In genomic region chr11:6187399-6187798, GRCm38 (mm10) we compare ENCODE assay signal across 12 mouse cellular contexts. TPM values are rescaled to one million over a fixed set of nuclear protein-coding genes. Genes with fewer than 3 reads are reported as not detected.
DNase-seq lines count a peak whose midpoint lies in the region; ATAC-seq and TF ChIP-seq lines count a peak whose summit lies in the region.
"Had no signal": no experiment of that assay in that cellular context is flagged by ENCODE, and none has a peak within 500 bp of the region (broad histone marks: within the 10 kb centered on the region; RNA-seq: fewer than 3 reads in every experiment).

No protein-coding gene starts in this region.

- H3K9ac ChIP-seq in forebrain, embryonic 15.5 days (replicated peaks) = no peak overlapping the region
- no peak overlapping the region for H3K9ac ChIP-seq in lung, embryonic 16.5 days (ENCODE audit: low read length)
- no peak overlapping the region for H3K9ac ChIP-seq in lung, postnatal 0 days (replicated peaks; ENCODE audit: low read depth)
- no peak overlapping the region for H3K9ac ChIP-seq in hindbrain, embryonic 16.5 days (ENCODE audit: low read depth, low read length)
- H3K9ac ChIP-seq: embryonic facial prominence, embryonic 12.5 days; heart, embryonic 13.5 days; liver, postnatal 0 days had no signal

- no peak for TF ChIP-seq EP300 in lung, postnatal 0 days (IDR thresholded peaks at IDR 0.05)

- H3K4me3 ChIP-seq in forebrain, embryonic 15.5 days = no peak overlapping the region
- no peak overlapping the region for H3K4me3 ChIP-seq in forebrain, embryonic 10.5 days
- H3K4me3 ChIP-seq in lung, embryonic 16.5 days (ENCODE audit: low read length) = no peak overlapping the region
- no peak overlapping the region for H3K4me3 ChIP-seq in lung, postnatal 0 days (ENCODE audit: low read depth, low read length)
- no peak overlapping the region for H3K4me3 ChIP-seq in hindbrain, embryonic 16.5 days (ENCODE audit: low read length)
- H3K4me3 ChIP-seq: embryonic facial prominence, embryonic 12.5 days; heart, embryonic 13.5 days had no signal

- no peaks in the 10 kb centered on the region for H3K27me3 ChIP-seq in forebrain, embryonic 15.5 days
- no peaks in the 10 kb centered on the region for H3K27me3 ChIP-seq in forebrain, embryonic 10.5 days (ENCODE audit: poor library complexity, severe bottlenecking)
- no peaks in the 10 kb centered on the region for H3K27me3 ChIP-seq in lung, embryonic 16.5 days (ENCODE audit: control insufficient read depth, insufficient read depth, low read depth, low read length)
- H3K27me3 ChIP-seq in lung, postnatal 0 days (replicated peaks; ENCODE audit: insufficient read depth, low read length) = no peaks in the 10 kb centered on the region
- H3K27me3 ChIP-seq in hindbrain, embryonic 16.5 days (replicated peaks; ENCODE audit: control insufficient read depth, insufficient read depth, low read length) = no peaks in the 10 kb centered on the region
- H3K27me3 ChIP-seq: embryonic facial prominence, embryonic 12.5 days; heart, embryonic 13.5 days had no signal

- peaks cover 34% of the 10 kb centered on the region for H3K4me1 ChIP-seq in forebrain, embryonic 15.5 days
- H3K4me1 ChIP-seq in forebrain, embryonic 10.5 days = 0 out of 2 replicates have a peak, but pooled peaks cover 5% of the 10 kb centered on the region
- 0 out of 2 replicates have a peak, but pooled peaks cover 6% of the 10 kb centered on the region for H3K4me1 ChIP-seq in lung, embryonic 16.5 days (replicated peaks; ENCODE audit: control insufficient read depth, insufficient read depth, low read length)
- H3K4me1 ChIP-seq in lung, postnatal 0 days (ENCODE audit: insufficient read depth, low read depth, low read length) = no peaks in the 10 kb centered on the region
- peaks cover 18% of the 10 kb centered on the region for H3K4me1 ChIP-seq in hindbrain, embryonic 16.5 days (ENCODE audit: control insufficient read depth, insufficient read depth, low read depth, low read length)

- DNase-seq in forebrain, embryonic 10.5 days (ENCODE audit: extremely low spot score, low spot score) = no peak
- DNase-seq in lung, postnatal 0 days (ENCODE audit: low spot score) = no peak
- peak; percentile 3 for DNase-seq in Muller cell, postnatal 12 days (ENCODE audit: inconsistent ontology term)
- no peak for DNase-seq in spleen, adult 18-20 months
- DNase-seq in gastrocnemius, postnatal 36 days = no peak

- no peaks in the 10 kb centered on the region for H3K9me3 ChIP-seq in forebrain, embryonic 15.5 days
- no peaks in the 10 kb centered on the region for H3K9me3 ChIP-seq in forebrain, embryonic 10.5 days
- H3K9me3 ChIP-seq in lung, embryonic 16.5 days (ENCODE audit: control insufficient read depth, low read length) = no peaks in the 10 kb centered on the region
- H3K9me3 ChIP-seq in lung, postnatal 0 days (ENCODE audit: low read length) = no peaks in the 10 kb centered on the region
- H3K9me3 ChIP-seq in hindbrain, embryonic 16.5 days (ENCODE audit: control insufficient read depth, low read length) = no peaks in the 10 kb centered on the region
- H3K9me3 ChIP-seq: embryonic facial prominence, embryonic 12.5 days; heart, embryonic 13.5 days had no signal

- H3K27ac ChIP-seq in forebrain, embryonic 15.5 days (replicated peaks) = peak overlapping the region; percentile 58
- no peak overlapping the region for H3K27ac ChIP-seq in forebrain, embryonic 10.5 days
- no peak overlapping the region for H3K27ac ChIP-seq in lung, embryonic 16.5 days (ENCODE audit: low read length)
- H3K27ac ChIP-seq in lung, postnatal 0 days (ENCODE audit: low read length) = no peak overlapping the region
- H3K27ac ChIP-seq in hindbrain, embryonic 16.5 days (ENCODE audit: low read depth, low read length) = no peak overlapping the region
- H3K27ac ChIP-seq: embryonic facial prominence, embryonic 12.5 days had no signal

- no peak for TF ChIP-seq CTCF in lung, postnatal 0 days (IDR thresholded peaks at IDR 0.05)

- intact Hi-C loops in gastrocnemius, postnatal 36 days (cut with DNase I) = loop anchor here (1.0 kb wide), 1 partner anchor 191 kb away; no protein-coding TSS in a partner anchor

- H3K4me2 ChIP-seq in forebrain, embryonic 15.5 days (replicated peaks) = no peak overlapping the region
- H3K4me2 ChIP-seq in lung, embryonic 16.5 days (ENCODE audit: low read depth, low read length) = no peak overlapping the region
- H3K4me2 ChIP-seq in lung, postnatal 0 days (replicated peaks; ENCODE audit: low read depth, low read length) = no peak overlapping the region
- no peak overlapping the region for H3K4me2 ChIP-seq in hindbrain, embryonic 16.5 days (ENCODE audit: low read length)
- H3K4me2 ChIP-seq: embryonic facial prominence, embryonic 12.5 days; heart, embryonic 13.5 days had no signal

- ATAC-seq in forebrain, embryonic 15.5 days (replicated peaks) = peak; percentile 47; the same call in 1 of the 2 replicates
- 0 out of 2 replicates have a peak, but pooled peaks have one; percentile 26 for ATAC-seq in lung, embryonic 16.5 days (ENCODE audit: low read depth)
- ATAC-seq in lung, postnatal 0 days = no peak
- peak; percentile 35 for ATAC-seq in hindbrain, embryonic 16.5 days

- WGBS in forebrain, embryonic 15.5 days = 83% methylated on average over 3 of the region's 3 CpGs
- 91% methylated on average over 3 of the region's 3 CpGs for WGBS in forebrain, embryonic 10.5 days
- 70% methylated on average over 3 of the region's 3 CpGs for WGBS in lung, embryonic 16.5 days
- 79% methylated on average over 3 of the region's 3 CpGs for WGBS in lung, postnatal 0 days
- WGBS in hindbrain, embryonic 16.5 days = 84% methylated on average over 3 of the region's 3 CpGs

- H3K36me3 ChIP-seq in forebrain, embryonic 15.5 days = peaks cover 11% of the 10 kb centered on the region; the same call in 1 of the 2 replicates
- peaks cover 58% of the 10 kb centered on the region for H3K36me3 ChIP-seq in forebrain, embryonic 10.5 days (replicated peaks)
- no peaks in the 10 kb centered on the region for H3K36me3 ChIP-seq in lung, embryonic 16.5 days (ENCODE audit: control insufficient read depth, insufficient read depth, low read length)
- peaks cover 10% of the 10 kb centered on the region; the same call in 1 of the 2 replicates for H3K36me3 ChIP-seq in lung, postnatal 0 days (ENCODE audit: insufficient read depth, low read length)
- no peaks in the 10 kb centered on the region for H3K36me3 ChIP-seq in hindbrain, embryonic 16.5 days (ENCODE audit: control insufficient read depth, insufficient read depth, low read length)

RNA-seq across cellular contexts. Expression of gene A730071L15Rik, which starts 12.4 kb away (rescaled TPM):
- 0.52 and 0.82 TPM in 2 replicates for polyA plus RNA-seq in forebrain, embryonic 15.5 days (2015; fragmentation: Nextera tagmentation; extraction: Ambion mirVana)
- polyA plus RNA-seq in forebrain, embryonic 10.5 days (2016; fragmentation: Nextera tagmentation; extraction: Ambion mirVana) = 0.57 TPM in 2 replicates
- 0.30 and 0.33 TPM in 2 replicates for polyA plus RNA-seq in lung, embryonic 16.5 days (2015; fragmentation: Nextera tagmentation; extraction: Ambion mirVana)
- 0.39 and 0.50 TPM in 2 replicates for polyA plus RNA-seq in lung, postnatal 0 days (2015; fragmentation: Nextera tagmentation; extraction: Ambion mirVana)
- 0.71 and 0.81 TPM in 2 replicates for polyA plus RNA-seq in hindbrain, embryonic 16.5 days (2015; fragmentation: Nextera tagmentation; extraction: Ambion mirVana)
- total RNA-seq in gastrocnemius, postnatal 36 days (2021) = under 1 TPM; 0.15 to 0.20 TPM
- total RNA-seq: heart, postnatal 36 days had no signal

RNA-seq across cellular contexts. Expression of gene Nudcd3, which starts 12.8 kb away (rescaled TPM):
- polyA plus RNA-seq in forebrain, embryonic 15.5 days (2015; fragmentation: Nextera tagmentation; extraction: Ambion mirVana) = 73.3 and 74.4 TPM in 2 replicates
- 56.5 and 57.3 TPM in 2 replicates for polyA plus RNA-seq in forebrain, embryonic 10.5 days (2016; fragmentation: Nextera tagmentation; extraction: Ambion mirVana)
- 36.0 and 37.0 TPM in 2 replicates for polyA plus RNA-seq in lung, embryonic 16.5 days (2015; fragmentation: Nextera tagmentation; extraction: Ambion mirVana)
- polyA plus RNA-seq in lung, postnatal 0 days (2015; fragmentation: Nextera tagmentation; extraction: Ambion mirVana) = 26.8 TPM in 2 replicates
- polyA plus RNA-seq in hindbrain, embryonic 16.5 days (2015; fragmentation: Nextera tagmentation; extraction: Ambion mirVana) = 71.5 and 71.9 TPM in 2 replicates
- 10 to 100 TPM; 58.5 to 62.8 TPM for total RNA-seq in gastrocnemius, postnatal 36 days (2021)

RNA-seq across cellular contexts. Expression of gene Npc1l1, which starts 42.5 kb away (rescaled TPM):
- polyA plus RNA-seq in forebrain, embryonic 15.5 days (2015; fragmentation: Nextera tagmentation; extraction: Ambion mirVana) = 0.04 TPM in 1 of 2 replicates, not detected in the other
- polyA plus RNA-seq in forebrain, embryonic 10.5 days (2016; fragmentation: Nextera tagmentation; extraction: Ambion mirVana) = not detected in 2 replicates
- 0.06 TPM in 1 of 2 replicates, not detected in the other for polyA plus RNA-seq in lung, embryonic 16.5 days (2015; fragmentation: Nextera tagmentation; extraction: Ambion mirVana)
- polyA plus RNA-seq in lung, postnatal 0 days (2015; fragmentation: Nextera tagmentation; extraction: Ambion mirVana) = not detected in 2 replicates
- polyA plus RNA-seq in hindbrain, embryonic 16.5 days (2015; fragmentation: Nextera tagmentation; extraction: Ambion mirVana) = 0.04 TPM in 1 of 2 replicates, not detected in the other
- under 1 TPM; 0.08 to 0.20 TPM for total RNA-seq in gastrocnemius, postnatal 36 days (2021)
- polyA plus RNA-seq: heart, embryonic 13.5 days; liver, postnatal 0 days had no signal
